Mouse (Mus musculus) intestine, embryonic 16.5 days (tissue): ENCODE measurements at regions not wholly inside any gene's neighbourhood (a gene's known extent, or its start where the extent isn't known, plus 50 kb on each side); places are given as distances from the start of the nearest gene placed in this dataset.

ENCODE experiments used
- ATAC-seq: fragments of 200-750 bp; cut with Nextera tagmentation; 2 replicates; pipeline ENCODE4 v1.8.0; 2017; ENCODE audit warnings: moderate TSS enrichment, moderate library complexity
- H3K27ac ChIP-seq: fragments of 300-500 bp; sonication (generic); 2 replicates; pipeline ENCODE4 v1.5.1; 2014; ENCODE audit warnings: mild to moderate bottlenecking, low read length
- H3K27me3 ChIP-seq: fragments of 300-500 bp; sonication (generic); replicated peaks from 2 replicates; pipeline ENCODE4 v1.6.1; 2014; ENCODE audit warnings: low read length, control low read depth, mixed read lengths; ENCODE audit not compliant: control insufficient read depth, insufficient read depth
- H3K36me3 ChIP-seq: fragments of 300-500 bp; sonication (generic); 2 replicates; pipeline ENCODE4 v1.6.1; 2014; ENCODE audit warnings: low read length, control low read depth; ENCODE audit not compliant: control insufficient read depth, insufficient read depth
- H3K4me1 ChIP-seq: fragments of 300-500 bp; sonication (generic); 2 replicates; pipeline ENCODE4 v1.6.1; 2014; ENCODE audit warnings: low read length, control low read depth, mixed read lengths; ENCODE audit not compliant: control insufficient read depth, insufficient read depth
- H3K4me2 ChIP-seq: fragments of 300-500 bp; sonication (generic); 2 replicates; pipeline ENCODE4 v1.6.1; 2014; ENCODE audit warnings: low read depth, low read length, control low read depth
- H3K4me3 ChIP-seq: fragments of 300-500 bp; sonication (generic); 2 replicates; pipeline ENCODE4 v1.5.1; 2014; ENCODE audit warnings: mild to moderate bottlenecking, low read length
- H3K9ac ChIP-seq: fragments of 300-500 bp; sonication (generic); 2 replicates; pipeline ENCODE4 v1.6.1; 2014; ENCODE audit warnings: low read depth, low read length
- H3K9me3 ChIP-seq: fragments of 300-500 bp; sonication (generic); 2 replicates; pipeline ENCODE4 v1.6.1; 2016; ENCODE audit warnings: low read length, control low read depth; ENCODE audit not compliant: control insufficient read depth
- WGBS: fragments of 180-500 bp; shearing (Covaris S2); extraction: QIAGEN DNeasy Blood & Tissue Kit; methylation state at CpG from one replicate; pipeline ENCODE4 v1.1.7; 2014; 5-methylcytosine and 5-hydroxymethylcytosine counted together

DNA sequence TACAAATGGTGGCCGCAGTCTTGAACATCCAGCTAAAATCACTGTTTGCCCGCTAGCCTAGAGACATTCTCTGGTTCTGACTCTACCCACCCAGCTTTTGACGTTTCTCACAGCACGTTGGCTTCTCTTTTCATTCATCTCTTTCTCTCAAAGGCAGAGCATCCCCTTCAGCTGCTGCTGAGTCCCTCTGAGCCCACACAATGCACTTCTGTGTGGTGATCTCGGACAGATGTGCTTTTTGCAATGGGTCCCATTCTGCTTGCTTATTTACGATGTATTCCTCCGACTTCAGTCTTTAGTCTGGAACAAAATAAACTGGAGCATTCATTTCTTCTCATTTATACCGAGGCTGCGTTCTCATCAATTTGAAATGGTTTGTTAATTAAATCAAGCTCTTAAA lies 66.2 kb upstream of the Cav2 start:
- no peak overlapping the region for H3K27ac ChIP-seq
- H3K9ac ChIP-seq: no peak overlapping the region
- no peaks in the 10 kb centered on the region for H3K4me1 ChIP-seq
- no peak for ATAC-seq
- 77% methylated on average over 9 of the region's 9 CpGs for WGBS
- no peak overlapping the region for H3K4me3 ChIP-seq
- no peaks in the 10 kb centered on the region for H3K9me3 ChIP-seq
- H3K27me3 ChIP-seq: no peaks in the 10 kb centered on the region
- no peak overlapping the region for H3K4me2 ChIP-seq
- H3K36me3 ChIP-seq: no peaks in the 10 kb centered on the region

DNA sequence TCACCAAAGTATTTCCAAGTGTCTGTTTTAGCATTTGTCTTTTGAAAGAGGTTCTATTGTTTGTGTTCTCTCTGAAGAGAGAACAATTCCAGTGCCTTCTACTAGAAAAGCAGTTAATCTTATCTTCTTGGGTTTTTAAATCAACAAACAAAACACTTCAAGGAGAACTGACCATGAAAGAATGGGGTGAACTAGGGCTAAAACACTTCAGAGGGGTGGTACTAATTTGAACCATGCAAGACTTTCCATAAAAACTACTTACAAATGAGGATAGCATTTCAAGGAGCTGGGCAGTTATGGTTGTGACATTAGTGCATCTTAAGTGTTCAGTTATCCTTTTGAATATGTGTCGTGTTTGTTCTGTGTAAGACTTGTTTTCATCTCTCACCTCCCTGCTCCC lies 64.5 kb upstream of the Cav2 start:
- no peak overlapping the region for H3K4me3 ChIP-seq
- no peaks in the 10 kb centered on the region for H3K27me3 ChIP-seq
- no peaks in the 10 kb centered on the region for H3K4me1 ChIP-seq
- WGBS: 83% methylated on average over 1 of the region's 1 CpGs
- H3K36me3 ChIP-seq: no peaks in the 10 kb centered on the region
- ATAC-seq: no peak
- no peaks in the 10 kb centered on the region for H3K9me3 ChIP-seq
- H3K9ac ChIP-seq: no peak overlapping the region
- H3K27ac ChIP-seq: no peak overlapping the region
- H3K4me2 ChIP-seq: no peak overlapping the region

DNA sequence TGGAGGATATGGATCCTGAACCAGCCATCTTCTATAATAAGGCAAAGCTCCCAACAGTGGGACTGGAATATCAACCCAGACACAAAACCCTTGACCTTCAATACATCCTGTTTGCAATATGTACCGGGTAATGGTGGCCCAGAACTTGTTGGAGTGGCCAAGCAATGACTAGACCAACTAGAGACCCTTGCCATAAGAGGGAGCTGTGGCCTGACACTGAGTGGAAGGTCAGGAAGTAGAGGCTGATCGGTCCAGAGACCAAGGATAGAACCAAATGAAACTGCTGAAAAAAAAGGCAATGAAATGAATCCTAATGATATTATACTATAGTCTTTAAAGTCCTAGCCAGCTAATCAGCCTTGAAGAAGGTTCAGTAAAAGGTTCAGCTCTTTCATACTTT lies 57.2 kb upstream of the Cav2 start:
- H3K27me3 ChIP-seq: no peaks in the 10 kb centered on the region
- H3K4me2 ChIP-seq: no peak overlapping the region
- H3K36me3 ChIP-seq: no peaks in the 10 kb centered on the region
- ATAC-seq: no peak
- H3K4me1 ChIP-seq: no peaks in the 10 kb centered on the region
- no peaks in the 10 kb centered on the region for H3K9me3 ChIP-seq
- 75% methylated on average over 2 of the region's 2 CpGs for WGBS
- no peak overlapping the region for H3K9ac ChIP-seq
- H3K4me3 ChIP-seq: no peak overlapping the region
- no peak overlapping the region for H3K27ac ChIP-seq

DNA sequence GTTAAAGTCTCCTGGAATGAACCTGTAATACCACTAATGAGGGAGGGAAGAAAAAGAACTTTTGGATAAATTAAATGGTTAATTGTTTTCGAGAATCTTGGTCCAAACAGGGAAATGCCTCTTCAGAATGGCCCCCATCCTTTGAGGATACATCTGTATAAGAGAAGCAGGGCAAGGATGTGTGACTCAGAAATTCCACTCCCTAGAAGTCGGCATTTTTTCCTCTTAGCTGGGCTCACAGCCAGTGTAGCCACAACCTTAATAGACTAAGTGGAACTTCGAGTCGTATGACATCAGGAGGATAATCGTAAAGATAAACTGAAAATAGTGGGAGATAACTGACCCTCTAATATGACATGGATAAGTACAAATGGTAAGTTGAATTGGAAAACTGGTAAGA lies 56.1 kb upstream of the Cav2 start:
- 60% methylated on average over 5 of the region's 5 CpGs for WGBS
- Histone ChIP-seq H3K36me3 (no peaks in the 10 kb centered on the region), H3K4me1 (no peaks in the 10 kb centered on the region), H3K9me3 (no peaks in the 10 kb centered on the region), H3K4me3 (no peak overlapping the region), H3K4me2 (no peak overlapping the region), H3K9ac (no peak overlapping the region), H3K27me3 (no peaks in the 10 kb centered on the region), H3K27ac (no peak overlapping the region)
- no peak for ATAC-seq

GRCm38 (mm10) chr6:17226483-17226882 lies 54.5 kb upstream of the Cav2 start:
- no peaks in the 10 kb centered on the region for H3K4me1 ChIP-seq
- H3K27me3 ChIP-seq: no peaks in the 10 kb centered on the region
- no peak overlapping the region for H3K4me3 ChIP-seq
- 85% methylated on average over 6 of the region's 6 CpGs for WGBS
- no peaks in the 10 kb centered on the region for H3K9me3 ChIP-seq
- ATAC-seq: no peak
- no peak overlapping the region for H3K9ac ChIP-seq
- H3K36me3 ChIP-seq: no peaks in the 10 kb centered on the region
- no peak overlapping the region for H3K4me2 ChIP-seq
- no peak overlapping the region for H3K27ac ChIP-seq
